Mouse (Mus musculus): Measurements from ENCODE around the gene Gjb6. TPM values are rescaled to one million over a fixed set of nuclear protein-coding genes. Genes with fewer than 3 reads are reported as not detected.

Gene Gjb6
- total and polyA plus RNA-seq, 3 experiments, result not detected

GRCm38 (mm10) chr14:57154916-57155315 is 21.5 kb upstream of the Gjb6 start:
- H3K4me1 ChIP-seq (ENCODE audit: control insufficient read depth in 1 of 2, insufficient read depth in 2 of 2), result no peaks in the 10 kb centered on the region
- no peaks in the 10 kb centered on the region for H3K27me3 ChIP-seq (replicated peaks)
- DNase-seq (ENCODE audit: extremely low read depth), result no peak
- H3K27ac ChIP-seq (ENCODE audit: insufficient read depth, low read depth), result no peak overlapping the region
- no peak overlapping the region for H3K4me2 ChIP-seq (ENCODE audit: insufficient read depth, low read depth, poor library complexity, severe bottlenecking)
- in situ Hi-C loops (cut with MboI; ENCODE audit: low pct_ligation_motif_present, low pct_unique_long_range_greater_than_20kb, low sequenced_read_pairs), result no loop called here
- H3K4me3 ChIP-seq (replicated peaks in 1 of 3; ENCODE audit: low read depth in 2 of 3, low read length in 2 of 3, poor library complexity in 1 of 3), result no peak overlapping the region
- H3K9ac ChIP-seq (ENCODE audit: insufficient read depth, low read depth), result no peak overlapping the region
- no peaks in the 10 kb centered on the region for H3K36me3 ChIP-seq (replicated peaks in 1 of 2; ENCODE audit: control insufficient read depth in 1 of 2, insufficient read depth in 1 of 2, low read length in 1 of 2)
- TF ChIP-seq POLR2AphosphoS2 (IDR thresholded peaks at IDR 0.05; ENCODE audit: low read depth, low read length) (no peak), TCF12 (IDR thresholded peaks at IDR 0.05; ENCODE audit: low read depth, low read length) (no peak), RAD21 (IDR thresholded peaks at IDR 0.05; ENCODE audit: low read depth, low read length) (no peak), RCOR1 (conservative IDR thresholded peaks at IDR 0.05; ENCODE audit: low read depth, low read length) (no peak), EP300 (IDR thresholded peaks at IDR 0.05; ENCODE audit: low read length) (no peak), ELF1 (IDR thresholded peaks at IDR 0.05; ENCODE audit: low read depth, low read length) (no peak), MAFK (IDR thresholded peaks at IDR 0.05; ENCODE audit: insufficient replicate concordance, low read length) (no peak), ETS1 (conservative IDR thresholded peaks at IDR 0.05; ENCODE audit: low read depth, low read length) (no peak), MXI1 (IDR thresholded peaks at IDR 0.05; ENCODE audit: low read depth, low read length) (no peak), GABPA (IDR thresholded peaks at IDR 0.05; ENCODE audit: insufficient replicate concordance, low read depth, low read length) (no peak), JUND (conservative IDR thresholded peaks at IDR 0.05; ENCODE audit: low read depth, low read length) (no peak), IRF4 (IDR thresholded peaks at IDR 0.05; ENCODE audit: low read depth, low read length) (no peak), JUN (IDR thresholded peaks at IDR 0.05; ENCODE audit: insufficient read depth, low read depth, low read length) (no peak), MAX (IDR thresholded peaks at IDR 0.05; ENCODE audit: low read length) (no peak), NELFE (IDR thresholded peaks at IDR 0.05; ENCODE audit: low read depth, low read length) (no peak), MYC (IDR thresholded peaks at IDR 0.05; ENCODE audit: low read depth, low read length) (no peak), HCFC1 (IDR thresholded peaks at IDR 0.05; ENCODE audit: low read depth, low read length) (no peak), USF1 (IDR thresholded peaks at IDR 0.05; ENCODE audit: low read depth, low read length) (no peak), ZC3H11A (IDR thresholded peaks at IDR 0.05; ENCODE audit: low read depth, low read length) (no peak), POLR2A (IDR thresholded peaks at IDR 0.05; ENCODE audit: low read depth, low read length) (no peak)
- H3K79me2 ChIP-seq (replicated peaks; ENCODE audit: control insufficient read depth, extremely low read depth, insufficient read depth, poor library complexity, severe bottlenecking), result no peaks in the 10 kb centered on the region
- H3K9me3 ChIP-seq (replicated peaks; ENCODE audit: low read length), result no peaks in the 10 kb centered on the region
- dilution Hi-C loops (cut with MboI; ENCODE audit: extremely low pct_ligation_motif_present, extremely low pct_unique_long_range_greater_than_20kb, low sequenced_read_pairs), result no loop called here

- Histone ChIP-seq H3K79me2 (replicated peaks; ENCODE audit: control insufficient read depth, extremely low read depth, insufficient read depth, poor library complexity, severe bottlenecking) (no peaks in the 10 kb centered on the region), H3K27ac (ENCODE audit: insufficient read depth, low read depth) (no peak overlapping the region), H3K27me3 (replicated peaks) (no peaks in the 10 kb centered on the region), H3K9ac (ENCODE audit: insufficient read depth, low read depth) (no peak overlapping the region), H3K9me3 (replicated peaks; ENCODE audit: low read length) (no peaks in the 10 kb centered on the region), H3K36me3 (replicated peaks in 1 of 2; ENCODE audit: control insufficient read depth in 1 of 2, insufficient read depth in 1 of 2, low read length in 1 of 2) (no peaks in the 10 kb centered on the region), H3K4me2 (ENCODE audit: insufficient read depth, low read depth, poor library complexity, severe bottlenecking) (no peak overlapping the region), H3K4me1 (ENCODE audit: control insufficient read depth in 1 of 2, insufficient read depth in 2 of 2) (peaks cover 0 to 5% of the 10 kb centered on the region in 2 experiments; a peak in 1 of 4 replicates), H3K4me3 (replicated peaks in 1 of 3; ENCODE audit: low read depth in 2 of 3, low read length in 2 of 3, poor library complexity in 1 of 3) (no peak overlapping the region)
- TF ChIP-seq MYC (IDR thresholded peaks at IDR 0.05; ENCODE audit: low read depth, low read length), result no peak
- TF ChIP-seq GABPA (IDR thresholded peaks at IDR 0.05; ENCODE audit: insufficient replicate concordance, low read depth, low read length), result no peak
- no peak for TF ChIP-seq ZC3H11A (IDR thresholded peaks at IDR 0.05; ENCODE audit: low read depth, low read length)
- no peak for TF ChIP-seq NRF1 (IDR thresholded peaks at IDR 0.05; ENCODE audit: low read depth, low read length)
- no peak for TF ChIP-seq USF2 (conservative IDR thresholded peaks at IDR 0.05; ENCODE audit: low read depth, low read length)
- TF ChIP-seq POLR2AphosphoS2 (IDR thresholded peaks at IDR 0.05; ENCODE audit: low read depth, low read length), result no peak
- no peak for TF ChIP-seq IRF4 (IDR thresholded peaks at IDR 0.05; ENCODE audit: low read depth, low read length)
- no peak for TF ChIP-seq JUND (conservative IDR thresholded peaks at IDR 0.05; ENCODE audit: low read depth, low read length)
- no peak for TF ChIP-seq RCOR1 (conservative IDR thresholded peaks at IDR 0.05; ENCODE audit: low read depth, low read length)
- TF ChIP-seq CHD2 (IDR thresholded peaks at IDR 0.05; ENCODE audit: low read length), result no peak
- TF ChIP-seq TBP (conservative IDR thresholded peaks at IDR 0.05; ENCODE audit: low read depth, low read length), result no peak
- TF ChIP-seq UBTF (IDR thresholded peaks at IDR 0.05; ENCODE audit: low read depth, low read length), result no peak
- no peak for TF ChIP-seq KAT2A (IDR thresholded peaks at IDR 0.05; ENCODE audit: insufficient replicate concordance, low read length)
- TF ChIP-seq MAZ (IDR thresholded peaks at IDR 0.05; ENCODE audit: low read depth, low read length), result no peak
- no peak for TF ChIP-seq ZMIZ1 (IDR thresholded peaks at IDR 0.05; ENCODE audit: low read depth, low read length)
- TF ChIP-seq CHD1 (IDR thresholded peaks at IDR 0.05; ENCODE audit: low read depth, low read length), result no peak
- no peak for TF ChIP-seq BHLHE40 (IDR thresholded peaks at IDR 0.05; ENCODE audit: low read depth, low read length)
- in situ Hi-C loops (cut with MboI; ENCODE audit: low pct_ligation_motif_present, low pct_unique_long_range_greater_than_20kb, low sequenced_read_pairs), result no loop called here
- dilution Hi-C loops (cut with MboI; ENCODE audit: extremely low pct_ligation_motif_present, extremely low pct_unique_long_range_greater_than_20kb, low sequenced_read_pairs), result no loop called here
- no peak for DNase-seq (ENCODE audit: extremely low read depth)
These were observed 12.3 kb upstream of the Gjb6 start for GRCm38 (mm10) chr14:57145741-57146140.

Data from CH12.LX (cell line).